Mouse (Mus musculus) liver, embryonic 14 days (tissue): ENCODE measurements around the gene Kcne3. TPM values are rescaled to one million over a fixed set of nuclear protein-coding genes. Genes with fewer than 3 reads are reported as not detected.

ENCODE experiments used
- polyA plus RNA-seq: library from polyadenylated mRNA; depleted of rRNA; stranded (reverse); fragments of >200 nt; gene quantifications from 2 replicates; pipeline ENCODE4 v1.2.3, GENCODE M21; 2012; rRNA removed

Kcne3 gene
- polyA plus RNA-seq: 0.84 and 1.6 TPM in 2 replicates

GRCm38 (mm10) chr7:100176269-100176668 is at the start of gene Kcne3:
Gene Kcne3, plus strand, starts transcription at chr7:100176502.

DNA sequence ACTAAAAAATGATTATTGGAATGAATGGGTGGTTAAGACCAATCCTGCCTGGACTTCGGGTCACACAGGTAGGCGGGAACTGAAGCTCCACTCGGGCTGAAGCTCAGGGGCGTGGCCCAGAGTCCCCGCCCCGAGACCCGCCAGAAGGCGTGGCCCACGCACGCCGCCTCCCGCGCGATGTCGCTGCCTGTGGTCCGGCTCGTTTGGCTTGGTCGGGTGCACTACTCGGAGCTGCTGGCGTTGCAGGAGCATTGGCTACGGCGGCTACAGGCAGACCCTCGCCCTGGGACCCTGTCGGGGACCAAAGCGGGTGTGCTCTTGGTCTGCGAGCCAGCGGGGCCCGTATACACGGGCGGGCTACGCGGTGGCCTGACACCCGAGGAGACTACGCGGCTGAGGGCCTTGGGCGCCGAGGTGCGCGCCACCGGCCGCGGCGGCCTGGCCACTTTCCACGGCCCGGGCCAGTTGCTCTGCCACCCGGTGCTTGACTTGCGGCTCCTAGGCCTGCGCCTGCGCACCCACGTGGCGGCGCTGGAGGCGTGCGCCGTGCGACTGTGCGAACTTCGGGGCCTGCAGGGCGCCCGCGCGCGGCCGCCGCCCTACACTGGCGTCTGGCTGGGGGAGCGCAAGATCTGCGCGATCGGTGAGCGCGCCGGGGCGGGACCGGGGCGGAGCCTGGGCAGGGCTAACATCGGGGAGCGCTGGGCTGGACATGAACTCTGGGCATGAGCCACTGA is 17.0 kb upstream of the Kcne3 start, which contains the start of gene Lipt2:
Lipt2 (plus strand) TSS at position 173 of the 737 bp plus-strand sequence.

GRCm38 (mm10) chr7:100227158-100227875 is 51.0 kb downstream of the Kcne3 start, which contains the start of gene Pgm2l1:
Gene Pgm2l1, plus strand, starts transcription at chr7:100227394.

Other genes with a start within 250 kb of the Kcne3 start
- 2.0 and 2.7 TPM in 2 replicates for gene Rnf169, start 196.1 kb upstream of the Kcne3 start, polyA plus RNA-seq
- 0.08 TPM in 1 of 2 replicates, not detected in the other for gene Chrdl2, start 170.3 kb upstream of the Kcne3 start, polyA plus RNA-seq
- gene Pold3, start 54.9 kb upstream of the Kcne3 start, polyA plus RNA-seq: 33.4 and 36.7 TPM in 2 replicates
- 2.7 and 3.0 TPM in 2 replicates for gene Lipt2, start 17.2 kb upstream of the Kcne3 start, polyA plus RNA-seq
- 2.3 and 2.6 TPM in 2 replicates for gene Pgm2l1, start 50.9 kb downstream of the Kcne3 start, polyA plus RNA-seq
- gene P4ha3, start 109.0 kb downstream of the Kcne3 start, polyA plus RNA-seq: 1.4 and 1.5 TPM in 2 replicates
- gene C2cd3, start 195.7 kb downstream of the Kcne3 start, polyA plus RNA-seq: 9.3 and 9.8 TPM in 2 replicates
- 18.1 and 20.8 TPM in 2 replicates for gene Ppme1, start 195.8 kb downstream of the Kcne3 start, polyA plus RNA-seq